ENCODE assay signal across 8 mouse cellular contexts in genomic region chr11:88471981-88472647, GRCm38 (mm10).
DNase-seq lines count a peak whose midpoint lies in the region; ATAC-seq and TF ChIP-seq lines count a peak whose summit lies in the region.

No protein-coding gene starts in this region.

- no peak for TF ChIP-seq POLR2A in heart, adult 2 months (IDR thresholded peaks at IDR 0.05; ENCODE audit: insufficient read depth, low read depth, low read length)

- no peak for TF ChIP-seq CTCF in heart, adult 2 months (IDR thresholded peaks at IDR 0.05)

- H3K4me3 ChIP-seq in heart, embryonic 16.5 days (ENCODE audit: low read length): no peak overlapping the region
- no peak overlapping the region for H3K4me3 ChIP-seq in heart, adult 2 months
- H3K4me3 ChIP-seq in embryonic facial prominence, embryonic 12.5 days: no peak overlapping the region
- H3K4me3 ChIP-seq in midbrain, embryonic 11.5 days (ENCODE audit: low read depth, low read length): no peak overlapping the region

- H3K4me2 ChIP-seq in heart, embryonic 16.5 days (ENCODE audit: low read depth, low read length): no peak overlapping the region
- H3K4me2 ChIP-seq in embryonic facial prominence, embryonic 12.5 days (replicated peaks): no peak overlapping the region
- no peak overlapping the region for H3K4me2 ChIP-seq in midbrain, embryonic 11.5 days

- 58% methylated on average over 12 of the region's 12 CpGs for WGBS in heart, embryonic 16.5 days
- WGBS in heart, adult 2 months: 43% methylated on average over 12 of the region's 12 CpGs
- WGBS in embryonic facial prominence, embryonic 12.5 days: 39% methylated on average over 12 of the region's 12 CpGs
- 23% methylated on average over 12 of the region's 12 CpGs for WGBS in midbrain, embryonic 11.5 days

- no peak for TF ChIP-seq EP300 in heart, adult 2 months (IDR thresholded peaks at IDR 0.05; ENCODE audit: insufficient read depth, low read depth, low read length)

- DNase-seq in heart, adult 2 months: no peak
- peak; percentile 27 for DNase-seq in kidney, adult 18-20 months
- DNase-seq in midbrain, embryonic 11.5 days (ENCODE audit: low spot score, missing footprints): peak; percentile 93
- DNase-seq in adipocyte (ENCODE audit: low spot score): no peak
- no peak for DNase-seq in spleen, postnatal 10 days (ENCODE audit: low spot score in 2 of 2)
- DNase-seq in gastrocnemius, postnatal 4 days (ENCODE audit: low spot score in 2 of 2): no peak

- no peaks in the 10 kb centered on the region for H3K27me3 ChIP-seq in heart, embryonic 16.5 days (ENCODE audit: control insufficient read depth, insufficient read depth, low read length)
- H3K27me3 ChIP-seq in heart, adult 2 months (ENCODE audit: control insufficient read depth, insufficient read depth, low read length): no peaks in the 10 kb centered on the region
- H3K27me3 ChIP-seq in embryonic facial prominence, embryonic 12.5 days: no peaks in the 10 kb centered on the region
- H3K27me3 ChIP-seq in midbrain, embryonic 11.5 days (ENCODE audit: control insufficient read depth, insufficient read depth, low read length): no peaks in the 10 kb centered on the region

- H3K9me3 ChIP-seq in heart, embryonic 16.5 days (replicated peaks; ENCODE audit: control insufficient read depth, low read length): no peaks in the 10 kb centered on the region
- no peaks in the 10 kb centered on the region for H3K9me3 ChIP-seq in embryonic facial prominence, embryonic 12.5 days
- H3K9me3 ChIP-seq in midbrain, embryonic 11.5 days (ENCODE audit: control insufficient read depth, low read length): no peaks in the 10 kb centered on the region

- peak overlapping the region; percentile 36; the same call in 1 of the 2 replicates for H3K9ac ChIP-seq in heart, embryonic 16.5 days (ENCODE audit: low read length)
- H3K9ac ChIP-seq in heart, adult 2 months (ENCODE audit: low read depth, low read length): no peak overlapping the region
- H3K9ac ChIP-seq in embryonic facial prominence, embryonic 12.5 days: no peak overlapping the region
- peak overlapping the region; percentile 10; the same call in 1 of the 2 replicates for H3K9ac ChIP-seq in midbrain, embryonic 11.5 days (ENCODE audit: low read length)

- peak overlapping the region; percentile 88 for H3K27ac ChIP-seq in heart, embryonic 16.5 days (ENCODE audit: low read length)
- no peak overlapping the region for H3K27ac ChIP-seq in heart, adult 2 months
- no peak overlapping the region for H3K27ac ChIP-seq in embryonic facial prominence, embryonic 12.5 days
- peak overlapping the region; percentile 69 for H3K27ac ChIP-seq in midbrain, embryonic 11.5 days (ENCODE audit: low read depth, low read length)

- H3K4me1 ChIP-seq in heart, embryonic 16.5 days (ENCODE audit: control insufficient read depth, insufficient read depth, low read length): peaks cover 62% of the 10 kb centered on the region
- H3K4me1 ChIP-seq in heart, adult 2 months (ENCODE audit: control insufficient read depth, insufficient read depth, low read length): peaks cover 11% of the 10 kb centered on the region
- H3K4me1 ChIP-seq in embryonic facial prominence, embryonic 12.5 days: peaks cover 29% of the 10 kb centered on the region
- peaks cover 53% of the 10 kb centered on the region for H3K4me1 ChIP-seq in midbrain, embryonic 11.5 days (ENCODE audit: control insufficient read depth, insufficient read depth, low read length)

- no peaks in the 10 kb centered on the region for H3K79me2 ChIP-seq in heart, adult 2 months (replicated peaks; ENCODE audit: control insufficient read depth, insufficient read depth, low read length)

- no peak for ATAC-seq in heart, embryonic 16.5 days (replicated peaks; ENCODE audit: extremely low read depth, insufficient read depth, low FRiP score)
- ATAC-seq in embryonic facial prominence, embryonic 12.5 days (ENCODE audit: insufficient number of reproducible peaks, insufficient read depth, low FRiP score, low TSS enrichment): peak; percentile 45
- ATAC-seq in midbrain, embryonic 11.5 days (ENCODE audit: low FRiP score): peak; percentile 78

- H3K36me3 ChIP-seq in heart, embryonic 16.5 days (ENCODE audit: control insufficient read depth, insufficient read depth): no peaks in the 10 kb centered on the region
- H3K36me3 ChIP-seq in heart, adult 2 months (ENCODE audit: control insufficient read depth, insufficient read depth, low read length): peaks cover 2% of the 10 kb centered on the region; the same call in 1 of the 2 replicates
- H3K36me3 ChIP-seq in embryonic facial prominence, embryonic 12.5 days: no peaks in the 10 kb centered on the region; the same call in 1 of the 2 replicates
- no peaks in the 10 kb centered on the region; the same call in 1 of the 2 replicates for H3K36me3 ChIP-seq in midbrain, embryonic 11.5 days (ENCODE audit: control insufficient read depth, insufficient read depth, low read length)

- intact Hi-C loops in heart, adult 2 months (cut with DNase I): no loop called here

Comparison
In these comparisons a context has a peak if more than half of its experiments do, and no peak if none do; other contexts are left out.
1. H3K27ac ChIP-seq: peak in heart, embryonic 16.5 days (single experiment) and midbrain, embryonic 11.5 days (single experiment); none in heart, adult 2 months (single experiment) and embryonic facial prominence, embryonic 12.5 days (single experiment).
2. H3K9ac ChIP-seq: peak in heart, embryonic 16.5 days (single experiment) and midbrain, embryonic 11.5 days (single experiment); none in heart, adult 2 months (single experiment) and embryonic facial prominence, embryonic 12.5 days (single experiment).
3. DNase-seq: peak in kidney, adult 18-20 months (single experiment) and midbrain, embryonic 11.5 days (single experiment); none in heart, adult 2 months (0 of 2), adipocyte (single experiment), spleen, postnatal 10 days (0 of 2) and gastrocnemius, postnatal 4 days (0 of 2).